Mouse (Mus musculus) liver, embryonic 14.5 days (tissue): ENCODE results near the gene Serhl. TPM values are rescaled to one million over a fixed set of nuclear protein-coding genes. Genes with fewer than 3 reads are reported as not detected.
A peak's percentile ranks its signal among the peaks of the same experiment; 100 is the strongest.

ENCODE experiments used
- ATAC-seq: fragments of 200-750 bp; cut with Nextera tagmentation; 2 replicates; pipeline ENCODE4 v1.8.0; 2017; ENCODE audit warnings: moderate number of reproducible peaks, mild to moderate bottlenecking, moderate library complexity; ENCODE audit not compliant: insufficient read depth
- DNase-seq, 3 experiments: peaks; one replicate each; pipeline ENCODE4 v3.0.0-alpha.2; 2012 to 2013; ENCODE audit warnings: low read depth in 3 of 3, low spot score in 3 of 3
- H3K27ac ChIP-seq: fragments of 300-500 bp; sonication (generic); 2 replicates; pipeline ENCODE4 v1.5.1; 2014; ENCODE audit warnings: moderate library complexity, mild to moderate bottlenecking, control low read depth, inconsistent platforms
- H3K27me3 ChIP-seq: fragments of 300-500 bp; sonication (generic); 2 replicates; pipeline ENCODE4 v1.6.1; 2014; ENCODE audit warnings: mild to moderate bottlenecking, low read length, moderate library complexity; ENCODE audit not compliant: control insufficient read depth, insufficient read depth
- H3K36me3 ChIP-seq: fragments of 300-500 bp; sonication (generic); replicated peaks from 2 replicates; pipeline ENCODE4 v1.6.1; 2014; ENCODE audit warnings: low read depth; ENCODE audit not compliant: control insufficient read depth, insufficient read depth
- H3K4me1 ChIP-seq, 2 experiments: fragments of 200-500 bp in 1 of 2; fragments of 300-500 bp in 1 of 2; sonication (generic) in 1 of 2; replicated peaks; 2 replicates each; pipeline ENCODE4 v1.6.1; 2012 to 2014; ENCODE audit warnings: antibody characterized with exemption in 1 of 2, inconsistent platforms in 1 of 2, low read length in 1 of 2; ENCODE audit not compliant: control insufficient read depth in 2 of 2, insufficient read depth in 2 of 2
- H3K4me2 ChIP-seq: fragments of 300-500 bp; sonication (generic); 2 replicates; pipeline ENCODE4 v1.6.1; 2014; ENCODE audit warnings: low read depth, mild to moderate bottlenecking, control low read depth, moderate library complexity
- H3K4me3 ChIP-seq, 2 experiments: fragments of 200-500 bp in 1 of 2; fragments of 300-500 bp in 1 of 2; sonication (generic) in 1 of 2; 2 replicates each; pipeline ENCODE4 v1.5.1; 2012 to 2014; ENCODE audit warnings: low read depth in 2 of 2, low read length in 2 of 2, mild to moderate bottlenecking in 2 of 2, control low read depth in 1 of 2, inconsistent platforms in 1 of 2, moderate library complexity in 1 of 2; ENCODE audit not compliant: insufficient read depth in 1 of 2
- H3K9ac ChIP-seq: fragments of 300-500 bp; sonication (generic); replicated peaks from 2 replicates; pipeline ENCODE4 v1.6.1; 2014; ENCODE audit warnings: mild to moderate bottlenecking, control low read depth, moderate library complexity
- H3K9me3 ChIP-seq: fragments of 300-500 bp; sonication (generic); 2 replicates; pipeline ENCODE4 v1.6.1; 2016; ENCODE audit warnings: low read length, mixed read lengths; ENCODE audit not compliant: control insufficient read depth
- CTCF ChIP-seq: IDR thresholded peaks from 2 replicates; pipeline ENCODE4 v1.5.1; 2016; ENCODE audit warnings: antibody characterized with exemption, low read depth, control low read depth
- EP300 ChIP-seq: IDR thresholded peaks from 2 replicates; pipeline ENCODE4 v1.6.1; 2016; ENCODE audit warnings: antibody characterized with exemption, low read depth
- WGBS: fragments of 180-500 bp; shearing (Covaris S2); extraction: QIAGEN DNeasy Blood & Tissue Kit; methylation state at CpG from one replicate; pipeline ENCODE4 v1.1.7; 2014; ENCODE audit not compliant: insufficient replicate concordance; 5-methylcytosine and 5-hydroxymethylcytosine counted together
- polyA plus RNA-seq, 2 experiments: library from polyadenylated mRNA; depleted of rRNA in 1 of 2; stranded (reverse) in 1 of 2; unstranded in 1 of 2; fragments of >200 nt; fragmentation: Nextera tagmentation in 1 of 2; extraction: Ambion mirVana in 1 of 2; gene quantifications; 2 replicates each; pipeline versions ENCODE4 v1.2.1 to v1.2.3; 2012 to 2014

The Serhl gene
- polyA plus RNA-seq, 2 experiments, result 12.4 to 14.8 TPM

GRCm38 (mm10) chr15:83086636-83087328, 2.5 kb upstream of the Serhl start:
- Histone ChIP-seq H3K4me2 (no peak overlapping the region), H3K27ac (no peak overlapping the region), H3K9me3 (no peaks in the 10 kb centered on the region), H3K4me1 (peaks cover 9 to 13% of the 10 kb centered on the region in 2 experiments), H3K4me3 (no peak overlapping the region), H3K36me3 (no peaks in the 10 kb centered on the region), H3K27me3 (peaks cover 7% of the 10 kb centered on the region), H3K9ac (no peak overlapping the region)
- WGBS, result 36% methylated on average over 13 of the region's 13 CpGs
- no peak for TF ChIP-seq EP300
- DNase-seq, result peak in 1 of 3 experiments; percentile 24
- peak; percentile 31; the same call in 1 of the 2 replicates for ATAC-seq

GRCm38 (mm10) chr15:83088495-83089428, 544 bp upstream of the Serhl start:
- peaks cover 7% of the 10 kb centered on the region for H3K27me3 ChIP-seq
- H3K4me2 ChIP-seq, result peak overlapping the region; percentile 47
- whole genome bisulfite sequencing, result 9% methylated on average over 27 of the region's 27 CpGs
- H3K27ac ChIP-seq, result no peak overlapping the region
- DNase-seq (no peak), ATAC-seq (no peak)
- H3K4me1 ChIP-seq, result peaks cover 9 to 13% of the 10 kb centered on the region in 2 experiments
- H3K9ac ChIP-seq, result no peak overlapping the region
- H3K9me3 ChIP-seq, result no peaks in the 10 kb centered on the region
- no peak for TF ChIP-seq CTCF
- no peak for TF ChIP-seq EP300
- H3K4me3 ChIP-seq, result no peak overlapping the region
- H3K36me3 ChIP-seq, result no peaks in the 10 kb centered on the region

GRCm38 (mm10) chr15:83090874-83091273, 1.6 kb downstream of the Serhl start:
- H3K9me3 ChIP-seq, result no peaks in the 10 kb centered on the region
- TF ChIP-seq CTCF, result no peak
- TF ChIP-seq EP300, result no peak
- no peak for DNase-seq
- H3K4me1 ChIP-seq, result peaks cover 9 to 13% of the 10 kb centered on the region in 2 experiments
- H3K36me3 ChIP-seq, result no peaks in the 10 kb centered on the region
- no peak overlapping the region for H3K4me3 ChIP-seq
- H3K4me2 ChIP-seq, result no peak overlapping the region
- H3K9ac ChIP-seq, result no peak overlapping the region
- peaks cover 7% of the 10 kb centered on the region for H3K27me3 ChIP-seq
- WGBS, result 34% methylated on average over 3 of the region's 3 CpGs
- ATAC-seq, result no peak
- H3K27ac ChIP-seq, result no peak overlapping the region

- TF ChIP-seq CTCF (no peak), EP300 (no peak)
- no peak overlapping the region for H3K4me3 ChIP-seq
- DNase-seq (no peak), ATAC-seq (no peak)
- H3K36me3 ChIP-seq, result no peaks in the 10 kb centered on the region
- WGBS, result 56% methylated on average over 2 of the region's 2 CpGs
- H3K27me3 ChIP-seq, result peaks cover 7% of the 10 kb centered on the region
- H3K4me1 ChIP-seq, result no peaks in the 10 kb centered on the region; a peak in 1 of 4 replicates
- no peak overlapping the region for H3K9ac ChIP-seq
- no peaks in the 10 kb centered on the region for H3K9me3 ChIP-seq
- no peak overlapping the region for H3K4me2 ChIP-seq
- no peak overlapping the region for H3K27ac ChIP-seq
Observed at GRCm38 (mm10) chr15:83093687-83094086, 4.4 kb downstream of the Serhl start.

GRCm38 (mm10) chr15:83095950-83096349, 6.6 kb downstream of the Serhl start:
- Histone ChIP-seq H3K9ac (no peak overlapping the region), H3K4me1 (peaks cover 0 to 7% of the 10 kb centered on the region in 2 experiments; a peak in 2 of 4 replicates), H3K4me2 (no peak overlapping the region), H3K27ac (no peak overlapping the region), H3K36me3 (no peaks in the 10 kb centered on the region), H3K9me3 (no peaks in the 10 kb centered on the region), H3K27me3 (no peaks in the 10 kb centered on the region), H3K4me3 (no peak overlapping the region)
- DNase-seq (no peak), ATAC-seq (no peak)
- peak; percentile 59 for TF ChIP-seq CTCF
- TF ChIP-seq EP300, result no peak
- WGBS, result 29% methylated on average over 2 of the region's 2 CpGs
